Mouse (Mus musculus) embryonic fibroblast, embryonic 13.5 days (primary cell): ENCODE measurements around the gene Srsf3.

ENCODE experiments used
- CTCF ChIP-seq: IDR thresholded peaks from 2 replicates; pipeline ENCODE4 v1.5.1; 2011; ENCODE audit warnings: mild to moderate bottlenecking, control low read depth, low read length, moderate library complexity, borderline replicate concordance; ENCODE audit not compliant: insufficient read depth
- POLR2A ChIP-seq: IDR thresholded peaks from 2 replicates; pipeline ENCODE4 v1.6.1; 2011; ENCODE audit warnings: low read depth, mild to moderate bottlenecking, control low read depth, low read length, moderate library complexity

GRCm38 (mm10) chr17:29003740-29004139, 28.7 kb upstream of the Srsf3 start:
- no peak for TF ChIP-seq CTCF
- TF ChIP-seq POLR2A, result no peak
